In genomic region chr16:18027371-18027770, GRCm38 (mm10) we compare ENCODE assay signal across 23 mouse cellular contexts. TPM values are rescaled to one million over a fixed set of nuclear protein-coding genes. Genes with fewer than 3 reads are reported as not detected.
DNase-seq lines count a peak whose midpoint lies in the region; ATAC-seq and TF ChIP-seq lines count a peak whose summit lies in the region.
"Had no signal": no experiment of that assay in that cellular context is flagged by ENCODE, and none has a peak within 500 bp of the region (broad histone marks: within the 10 kb centered on the region; RNA-seq: fewer than 3 reads in every experiment).

No protein-coding gene starts in this region.

- WGBS in embryonic facial prominence, embryonic 10.5 days = 67% methylated on average over 2 of the region's 2 CpGs
- 59% methylated on average over 2 of the region's 2 CpGs for WGBS in midbrain, embryonic 16.5 days

- no peaks in the 10 kb centered on the region for H3K79me3 ChIP-seq in C2C12 (ENCODE audit: low read depth)

- no peak overlapping the region for H3K9ac ChIP-seq in midbrain, embryonic 16.5 days (ENCODE audit: low read depth, low read length)
- H3K9ac ChIP-seq: embryonic facial prominence, embryonic 12.5 days; forebrain, embryonic 13.5 days; forebrain, embryonic 15.5 days had no signal

- TF ChIP-seq CTCF in testis, adult 2 months (IDR thresholded peaks at IDR 0.05; ENCODE audit: control insufficient read depth, insufficient read depth, insufficient replicate concordance, low read depth, low read length) = no peak
- TF ChIP-seq CTCF in C2C12 (IDR thresholded peaks at IDR 0.05; ENCODE audit: control insufficient read depth, insufficient read depth, insufficient read length) = no peak

- no peak for DNase-seq in testis, postnatal 10 days (ENCODE audit: low spot score)
- DNase-seq in adipocyte (ENCODE audit: low spot score) = peak; percentile 18
- DNase-seq in embryonic facial prominence, embryonic 10.5 days (ENCODE audit: low spot score) = no peak
- DNase-seq: adrenal gland, adult 8-10 months; adrenal gland, postnatal 14 days; adrenal gland, postnatal 36 days; B cell, adult 2 months; cerebellum, adult 11-12 months; cerebellum, adult 2 months; cerebellum, adult 9-10 months; cerebellum, postnatal 14 days; cerebellum, postnatal 36 days; embryo, embryonic 11 days had no signal

- H3K36me3 ChIP-seq in testis, adult 2 months (ENCODE audit: control insufficient read depth, insufficient read depth, low read length) = peaks cover 2% of the 10 kb centered on the region
- no peaks in the 10 kb centered on the region for H3K36me3 ChIP-seq in C2C12 (ENCODE audit: control insufficient read depth, insufficient read depth)
- H3K36me3 ChIP-seq in embryonic facial prominence, embryonic 10.5 days (replicated peaks) = no peaks in the 10 kb centered on the region
- H3K36me3 ChIP-seq in midbrain, embryonic 16.5 days (ENCODE audit: control insufficient read depth, insufficient read depth, low read length) = no peaks in the 10 kb centered on the region
- H3K36me3 ChIP-seq: embryonic facial prominence, embryonic 12.5 days; forebrain, embryonic 15.5 days had no signal

- no peak overlapping the region for H3ac ChIP-seq in C2C12 (ENCODE audit: control insufficient read depth, insufficient read length, low read depth)

- H3K79me2 ChIP-seq in C2C12 (ENCODE audit: control insufficient read depth, insufficient read depth) = no peaks in the 10 kb centered on the region

- H3K4me3 ChIP-seq in testis, adult 2 months (ENCODE audit: control insufficient read depth, low read depth, low read length) = peak overlapping the region; percentile 89
- no peak overlapping the region for H3K4me3 ChIP-seq in C2C12 (ENCODE audit: insufficient read depth, poor library complexity, severe bottlenecking)
- H3K4me3 ChIP-seq in embryonic facial prominence, embryonic 10.5 days = no peak overlapping the region
- no peak overlapping the region for H3K4me3 ChIP-seq in midbrain, embryonic 16.5 days (ENCODE audit: low read depth, low read length)
- H3K4me3 ChIP-seq: embryonic facial prominence, embryonic 12.5 days; forebrain, embryonic 13.5 days; forebrain, embryonic 15.5 days had no signal

- no peak for TF ChIP-seq POLR2A in testis, adult 2 months (IDR thresholded peaks at IDR 0.05; ENCODE audit: control insufficient read depth, low read depth, low read length)

- peaks cover 9% of the 10 kb centered on the region for H3K4me1 ChIP-seq in testis, adult 2 months (ENCODE audit: control insufficient read depth, insufficient read depth, low read length)
- peaks cover 3% of the 10 kb centered on the region; the same call in 1 of the 2 replicates for H3K4me1 ChIP-seq in embryonic facial prominence, embryonic 10.5 days
- no peaks in the 10 kb centered on the region for H3K4me1 ChIP-seq in midbrain, embryonic 16.5 days (ENCODE audit: control insufficient read depth, insufficient read depth, low read length)
- H3K4me1 ChIP-seq: embryonic facial prominence, embryonic 12.5 days; forebrain, embryonic 13.5 days; forebrain, embryonic 15.5 days had no signal

- no peak for ATAC-seq in midbrain, embryonic 16.5 days
- ATAC-seq: forebrain, embryonic 13.5 days; forebrain, embryonic 15.5 days; Patski had no signal

- H3K4me2 ChIP-seq in midbrain, embryonic 16.5 days (ENCODE audit: low read length) = no peak overlapping the region
- H3K4me2 ChIP-seq: embryonic facial prominence, embryonic 12.5 days; forebrain, embryonic 13.5 days; forebrain, embryonic 15.5 days had no signal

- no peaks in the 10 kb centered on the region for H3K9me3 ChIP-seq in embryonic facial prominence, embryonic 10.5 days
- no peaks in the 10 kb centered on the region for H3K9me3 ChIP-seq in midbrain, embryonic 16.5 days (replicated peaks; ENCODE audit: control insufficient read depth, low read length, poor library complexity, severe bottlenecking)
- H3K9me3 ChIP-seq: embryonic facial prominence, embryonic 12.5 days; forebrain, embryonic 13.5 days; forebrain, embryonic 15.5 days had no signal

- peak overlapping the region; percentile 83; the same call in 1 of the 2 replicates for H3K27ac ChIP-seq in testis, adult 2 months (ENCODE audit: control insufficient read depth, insufficient read depth, low read depth, low read length)
- no peak overlapping the region for H3K27ac ChIP-seq in embryonic facial prominence, embryonic 10.5 days (replicated peaks)
- H3K27ac ChIP-seq in midbrain, embryonic 16.5 days (ENCODE audit: low read length) = no peak overlapping the region
- H3K27ac ChIP-seq: embryonic facial prominence, embryonic 12.5 days; forebrain, embryonic 13.5 days; forebrain, embryonic 15.5 days had no signal

- no peaks in the 10 kb centered on the region for H3K27me3 ChIP-seq in testis, adult 2 months (ENCODE audit: control insufficient read depth, insufficient read depth, low read length)
- peaks cover 10% of the 10 kb centered on the region for H3K27me3 ChIP-seq in C2C12 (ENCODE audit: control insufficient read depth, insufficient read depth, insufficient read length)
- no peaks in the 10 kb centered on the region for H3K27me3 ChIP-seq in embryonic facial prominence, embryonic 10.5 days (replicated peaks; ENCODE audit: low read depth, poor library complexity, severe bottlenecking)
- no peaks in the 10 kb centered on the region for H3K27me3 ChIP-seq in midbrain, embryonic 16.5 days (ENCODE audit: control insufficient read depth, insufficient read depth, low read depth, low read length)
- H3K27me3 ChIP-seq: embryonic facial prominence, embryonic 12.5 days; forebrain, embryonic 15.5 days had no signal

TF ChIP-seq in C2C12, 6 proteins besides CTCF, POLR2A, EP300 and RAD21:
- no peak for TF ChIP-seq MAX (IDR thresholded peaks at IDR 0.05)
- peak; percentile 45 for TF ChIP-seq USF1 (IDR thresholded peaks at IDR 0.05; ENCODE audit: low read depth)

RNA-seq across cellular contexts. Expression of gene Dgcr6, which starts 25.3 kb away (rescaled TPM):
- 315 and 372 TPM in 2 replicates for polyA plus RNA-seq in testis, adult 2 months (2012; rRNA removed)
- polyA plus RNA-seq in C2C12 (2012; fragmentation: generic; extraction: Trizol) = 71.1 TPM
- 151 and 165 TPM in 2 replicates for polyA plus RNA-seq in embryonic facial prominence, embryonic 10.5 days (2016; fragmentation: Nextera tagmentation; extraction: Ambion mirVana)
- 155 and 157 TPM in 2 replicates for polyA plus RNA-seq in midbrain, embryonic 16.5 days (2015; fragmentation: Nextera tagmentation; extraction: Ambion mirVana)

RNA-seq across cellular contexts. Expression of gene Vpreb2, which starts 47.1 kb away (rescaled TPM):
- not detected in 2 replicates for polyA plus RNA-seq in testis, adult 2 months (2012; rRNA removed)
- polyA plus RNA-seq in C2C12 (2012; fragmentation: generic; extraction: Trizol) = not detected
- not detected in 2 replicates for polyA plus RNA-seq in embryonic facial prominence, embryonic 10.5 days (2016; fragmentation: Nextera tagmentation; extraction: Ambion mirVana)
- polyA plus RNA-seq in midbrain, embryonic 16.5 days (2015; fragmentation: Nextera tagmentation; extraction: Ambion mirVana) = not detected in 2 replicates
- polyA plus RNA-seq: cerebellum, adult 2 months; embryonic facial prominence, embryonic 12.5 days; embryonic facial prominence, embryonic 14.5 days; forebrain, embryonic 11.5 days; forebrain, embryonic 13.5 days; forebrain, embryonic 15.5 days; frontal cortex, adult 2 months had no signal
